Mouse (Mus musculus): Measurements from ENCODE around the gene Stab2. TPM values are rescaled to one million over a fixed set of nuclear protein-coding genes. Genes with fewer than 3 reads are reported as not detected.

Gene Stab2
- polyA plus RNA-seq (2014; fragmentation: Nextera tagmentation; extraction: Ambion mirVana) = 0.74 and 1.1 TPM in 2 replicates

DNA sequence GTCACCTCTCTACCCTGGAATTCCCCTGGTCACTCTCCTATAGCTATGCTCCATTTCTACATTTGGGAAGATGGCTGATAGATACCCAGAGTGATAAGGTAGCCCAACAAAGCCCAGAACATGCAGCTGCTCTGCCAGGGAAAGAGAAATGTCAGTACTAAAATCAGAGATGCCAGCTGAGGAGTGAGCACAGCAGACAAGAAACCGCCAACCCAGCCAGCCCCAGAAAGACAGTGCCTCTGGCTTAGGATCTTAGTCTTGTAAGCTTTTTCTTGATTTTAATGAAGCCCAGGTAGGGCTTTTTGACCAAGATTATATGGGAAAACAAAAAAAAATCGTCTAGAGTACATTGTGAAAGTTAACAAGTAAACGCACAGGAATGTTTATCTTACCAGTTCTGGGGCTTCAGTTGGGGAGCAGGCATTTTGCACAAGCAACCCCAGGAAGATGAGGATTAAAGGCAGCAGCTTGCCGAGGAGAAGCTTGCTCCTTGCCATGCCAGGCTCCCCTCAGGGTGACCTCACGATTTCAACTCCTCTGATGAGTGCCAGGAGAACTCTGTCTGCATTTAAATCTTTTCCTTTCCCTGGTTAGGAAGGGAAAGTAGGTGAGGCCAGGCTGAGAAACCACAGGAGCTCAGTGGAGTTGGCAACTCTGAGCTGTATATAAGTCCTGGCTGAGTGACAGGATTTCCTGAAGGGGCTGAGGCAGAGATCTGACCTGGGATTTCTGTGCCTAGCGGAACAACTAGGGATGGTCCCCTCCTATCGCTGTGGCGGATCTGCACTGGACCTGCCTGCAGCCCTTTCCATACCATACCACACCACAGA lies at the start of gene Stab2:
Stab2 (minus strand) TSS at position 641 of the 830 bp plus-strand sequence.
- ATAC-seq (ENCODE audit: insufficient number of reproducible peaks, insufficient read depth, low FRiP score, low read depth) = no peak
- H3K27ac ChIP-seq (ENCODE audit: low read length) = no peak within 1 kb of the TSS
- H3K4me3 ChIP-seq (ENCODE audit: low read depth, low read length) = no peak within 1 kb of the TSS
- H3K9ac ChIP-seq (replicated peaks; ENCODE audit: low read depth, low read length) = no peak within 1 kb of the TSS
- no peaks in the 10 kb centered on the region for H3K27me3 ChIP-seq (ENCODE audit: control insufficient read depth, insufficient read depth, low read length)
- H3K4me1 ChIP-seq (ENCODE audit: control insufficient read depth, insufficient read depth, low read length) = 0 out of 2 replicates have a peak, but pooled peaks cover 2% of the 10 kb centered on the region
- 46% methylated on average over 8 of the region's 8 CpGs for WGBS
- no peaks in the 10 kb centered on the region for H3K9me3 ChIP-seq (ENCODE audit: control insufficient read depth, low read depth, low read length)
- H3K36me3 ChIP-seq (ENCODE audit: control insufficient read depth, insufficient read depth, low read length) = no peaks in the 10 kb centered on the region
- H3K4me2 ChIP-seq (replicated peaks; ENCODE audit: low read depth, low read length) = no peak within 1 kb of the TSS

DNA sequence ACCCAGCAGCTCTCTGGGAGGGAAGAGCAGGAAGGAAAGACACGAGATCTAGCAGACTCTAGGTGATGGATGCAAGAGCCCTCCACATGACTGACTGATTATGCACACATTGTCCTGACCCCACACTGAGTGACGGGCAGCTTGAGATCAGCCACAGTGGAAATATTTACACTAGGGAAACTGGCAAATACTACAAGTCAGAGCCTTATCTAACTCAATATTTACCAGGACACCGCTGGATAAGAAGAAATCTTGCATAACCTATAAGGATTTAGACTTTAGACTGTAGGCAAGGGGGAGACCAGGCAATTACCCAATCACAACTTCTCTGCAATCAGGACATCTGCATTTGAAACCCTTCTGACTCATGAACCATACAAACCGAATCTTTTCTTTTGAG lies 43.9 kb upstream of the Stab2 start:
- no peaks in the 10 kb centered on the region for H3K4me1 ChIP-seq (ENCODE audit: control insufficient read depth, insufficient read depth, low read length)
- H3K9ac ChIP-seq (replicated peaks; ENCODE audit: low read depth, low read length) = no peak overlapping the region
- no peak overlapping the region for H3K4me3 ChIP-seq (ENCODE audit: low read depth, low read length)
- H3K4me2 ChIP-seq (replicated peaks; ENCODE audit: low read depth, low read length) = no peak overlapping the region
- WGBS = 37% methylated on average over 4 of the region's 4 CpGs
- peak; percentile 79 for ATAC-seq (ENCODE audit: insufficient number of reproducible peaks, insufficient read depth, low FRiP score, low read depth)
- no peaks in the 10 kb centered on the region for H3K9me3 ChIP-seq (ENCODE audit: control insufficient read depth, low read depth, low read length)
- no peak overlapping the region for H3K27ac ChIP-seq (ENCODE audit: low read length)
- no peaks in the 10 kb centered on the region for H3K36me3 ChIP-seq (ENCODE audit: control insufficient read depth, insufficient read depth, low read length)
- H3K27me3 ChIP-seq (ENCODE audit: control insufficient read depth, insufficient read depth, low read length) = no peaks in the 10 kb centered on the region

GRCm38 (mm10) chr10:87049179-87049578 lies 41.4 kb upstream of the Stab2 start:
- 68% methylated on average over 3 of the region's 3 CpGs for WGBS
- H3K4me3 ChIP-seq (ENCODE audit: low read depth, low read length) = no peak overlapping the region
- H3K9ac ChIP-seq (replicated peaks; ENCODE audit: low read depth, low read length) = no peak overlapping the region
- no peaks in the 10 kb centered on the region for H3K4me1 ChIP-seq (ENCODE audit: control insufficient read depth, insufficient read depth, low read length)
- no peaks in the 10 kb centered on the region for H3K27me3 ChIP-seq (ENCODE audit: control insufficient read depth, insufficient read depth, low read length)
- H3K27ac ChIP-seq (ENCODE audit: low read length) = no peak overlapping the region
- ATAC-seq (ENCODE audit: insufficient number of reproducible peaks, insufficient read depth, low FRiP score, low read depth) = no peak
- no peaks in the 10 kb centered on the region for H3K9me3 ChIP-seq (ENCODE audit: control insufficient read depth, low read depth, low read length)
- no peaks in the 10 kb centered on the region for H3K36me3 ChIP-seq (ENCODE audit: control insufficient read depth, insufficient read depth, low read length)
- H3K4me2 ChIP-seq (replicated peaks; ENCODE audit: low read depth, low read length) = no peak overlapping the region

DNA sequence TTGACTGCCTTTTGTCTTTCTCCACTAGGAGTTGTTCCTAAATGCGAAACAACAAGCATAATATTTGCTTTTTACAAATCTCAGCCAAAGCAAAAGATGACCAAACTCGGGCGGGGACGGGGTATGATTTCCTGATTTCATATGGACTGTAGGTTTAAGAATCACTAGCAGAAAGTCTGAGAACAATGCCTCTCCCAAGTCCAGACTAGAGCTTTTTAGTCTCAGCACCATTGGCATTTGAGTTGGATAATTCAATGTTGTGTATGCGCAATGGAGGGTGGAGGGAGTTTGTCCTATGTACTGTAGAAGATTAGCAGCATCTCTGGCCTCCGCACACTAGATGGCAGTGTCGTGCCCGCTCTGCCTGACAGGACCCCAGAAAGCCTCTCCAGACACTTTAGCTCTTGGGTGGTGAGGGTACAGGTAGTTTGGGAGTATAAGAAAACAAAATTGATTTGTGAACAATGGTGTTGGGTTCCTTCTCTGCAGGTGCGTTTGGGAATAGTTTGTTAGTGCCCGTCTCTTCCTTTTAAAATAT lies 39.2 kb upstream of the Stab2 start:
- Histone ChIP-seq H3K27me3 (ENCODE audit: control insufficient read depth, insufficient read depth, low read length) (no peaks in the 10 kb centered on the region), H3K4me3 (ENCODE audit: low read depth, low read length) (no peak overlapping the region), H3K27ac (ENCODE audit: low read length) (no peak overlapping the region), H3K4me1 (ENCODE audit: control insufficient read depth, insufficient read depth, low read length) (no peaks in the 10 kb centered on the region), H3K9me3 (ENCODE audit: control insufficient read depth, low read depth, low read length) (no peaks in the 10 kb centered on the region), H3K4me2 (replicated peaks; ENCODE audit: low read depth, low read length) (no peak overlapping the region), H3K9ac (replicated peaks; ENCODE audit: low read depth, low read length) (no peak overlapping the region), H3K36me3 (ENCODE audit: control insufficient read depth, insufficient read depth, low read length) (no peaks in the 10 kb centered on the region)
- no peak for ATAC-seq (ENCODE audit: insufficient number of reproducible peaks, insufficient read depth, low FRiP score, low read depth)
- 86% methylated on average over 10 of the region's 10 CpGs for WGBS

GRCm38 (mm10) chr10:87046469-87046868 lies 38.6 kb upstream of the Stab2 start:
- Histone ChIP-seq H3K36me3 (ENCODE audit: control insufficient read depth, insufficient read depth, low read length) (no peaks in the 10 kb centered on the region), H3K4me3 (ENCODE audit: low read depth, low read length) (no peak overlapping the region), H3K27ac (ENCODE audit: low read length) (no peak overlapping the region), H3K4me2 (replicated peaks; ENCODE audit: low read depth, low read length) (no peak overlapping the region), H3K9ac (replicated peaks; ENCODE audit: low read depth, low read length) (no peak overlapping the region), H3K27me3 (ENCODE audit: control insufficient read depth, insufficient read depth, low read length) (no peaks in the 10 kb centered on the region), H3K9me3 (ENCODE audit: control insufficient read depth, low read depth, low read length) (no peaks in the 10 kb centered on the region), H3K4me1 (ENCODE audit: control insufficient read depth, insufficient read depth, low read length) (no peaks in the 10 kb centered on the region)
- 43% methylated on average over 6 of the region's 6 CpGs for WGBS
- no peak for ATAC-seq (ENCODE audit: insufficient number of reproducible peaks, insufficient read depth, low FRiP score, low read depth)

- Histone ChIP-seq H3K27ac (ENCODE audit: low read length) (no peak overlapping the region), H3K27me3 (ENCODE audit: control insufficient read depth, insufficient read depth, low read length) (no peaks in the 10 kb centered on the region), H3K4me1 (ENCODE audit: control insufficient read depth, insufficient read depth, low read length) (no peaks in the 10 kb centered on the region), H3K9ac (replicated peaks; ENCODE audit: low read depth, low read length) (no peak overlapping the region), H3K4me2 (replicated peaks; ENCODE audit: low read depth, low read length) (no peak overlapping the region), H3K36me3 (ENCODE audit: control insufficient read depth, insufficient read depth, low read length) (no peaks in the 10 kb centered on the region), H3K4me3 (ENCODE audit: low read depth, low read length) (no peak overlapping the region), H3K9me3 (ENCODE audit: control insufficient read depth, low read depth, low read length) (no peaks in the 10 kb centered on the region)
- WGBS = 49% methylated on average over 3 of the region's 3 CpGs
- no peak for ATAC-seq (ENCODE audit: insufficient number of reproducible peaks, insufficient read depth, low FRiP score, low read depth)
Measured at GRCm38 (mm10) chr10:87045273-87045672, 37.4 kb upstream of the Stab2 start.

- Histone ChIP-seq H3K4me2 (replicated peaks; ENCODE audit: low read depth, low read length) (no peak overlapping the region), H3K36me3 (ENCODE audit: control insufficient read depth, insufficient read depth, low read length) (no peaks in the 10 kb centered on the region), H3K9me3 (ENCODE audit: control insufficient read depth, low read depth, low read length) (no peaks in the 10 kb centered on the region), H3K27ac (ENCODE audit: low read length) (no peak overlapping the region), H3K4me1 (ENCODE audit: control insufficient read depth, insufficient read depth, low read length) (no peaks in the 10 kb centered on the region), H3K27me3 (ENCODE audit: control insufficient read depth, insufficient read depth, low read length) (no peaks in the 10 kb centered on the region), H3K9ac (replicated peaks; ENCODE audit: low read depth, low read length) (no peak overlapping the region), H3K4me3 (ENCODE audit: low read depth, low read length) (no peak overlapping the region)
- WGBS = 83% methylated on average over 7 of the region's 7 CpGs
- ATAC-seq (ENCODE audit: insufficient number of reproducible peaks, insufficient read depth, low FRiP score, low read depth) = no peak
Measured at GRCm38 (mm10) chr10:87041265-87041664, 33.4 kb upstream of the Stab2 start.

DNA sequence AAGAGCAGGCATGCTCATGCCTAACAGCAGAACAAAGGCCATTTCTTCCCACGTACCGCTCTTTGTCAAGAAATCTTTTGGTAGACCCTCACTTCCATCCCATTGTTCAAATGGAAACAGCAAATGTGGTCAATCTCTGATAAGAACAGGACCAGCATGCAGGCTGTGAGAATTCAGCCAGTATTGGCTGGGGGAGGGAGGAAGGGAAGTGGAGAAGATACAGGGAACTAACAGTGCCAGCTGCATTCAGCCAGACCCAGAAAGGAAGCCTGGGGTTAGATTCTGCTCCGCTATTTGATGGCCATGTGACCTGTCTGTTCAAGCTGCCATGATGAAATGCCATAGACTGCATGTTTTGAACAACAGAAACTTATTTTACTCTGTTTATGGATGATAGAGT lies 32.0 kb upstream of the Stab2 start:
- Histone ChIP-seq H3K4me2 (replicated peaks; ENCODE audit: low read depth, low read length) (no peak overlapping the region), H3K4me1 (ENCODE audit: control insufficient read depth, insufficient read depth, low read length) (no peaks in the 10 kb centered on the region), H3K27ac (ENCODE audit: low read length) (no peak overlapping the region), H3K27me3 (ENCODE audit: control insufficient read depth, insufficient read depth, low read length) (no peaks in the 10 kb centered on the region), H3K36me3 (ENCODE audit: control insufficient read depth, insufficient read depth, low read length) (no peaks in the 10 kb centered on the region), H3K9ac (replicated peaks; ENCODE audit: low read depth, low read length) (no peak overlapping the region), H3K9me3 (ENCODE audit: control insufficient read depth, low read depth, low read length) (no peaks in the 10 kb centered on the region), H3K4me3 (ENCODE audit: low read depth, low read length) (no peak overlapping the region)
- 89% methylated on average over 3 of the region's 3 CpGs for WGBS
- no peak for ATAC-seq (ENCODE audit: insufficient number of reproducible peaks, insufficient read depth, low FRiP score, low read depth)

All from stomach, embryonic 14.5 days (tissue).